Mouse (Mus musculus): ENCODE data around the gene Fam168a.

- TF ChIP-seq POLR2A (IDR thresholded peaks at IDR 0.05; ENCODE audit: borderline replicate concordance, extremely low read depth, insufficient read depth, insufficient read length, poor library complexity, severe bottlenecking) (no peak), CTCF (IDR thresholded peaks at IDR 0.05; ENCODE audit: borderline replicate concordance, extremely low read depth, insufficient read depth, insufficient read length) (no peak)
Measured at GRCm38 (mm10) chr7:100775810-100776209, 69.4 kb downstream of the Fam168a start.

Data from brain, embryonic 14.5 days (tissue).